Mouse (Mus musculus) hindbrain, embryonic 11.5 days (tissue): ENCODE results near the gene Ltbr. TPM values are rescaled to one million over a fixed set of nuclear protein-coding genes. Genes with fewer than 3 reads are reported as not detected.

Source experiments
- ATAC-seq: fragments of 200-750 bp; cut with Nextera tagmentation; 2 replicates; pipeline ENCODE4 v1.8.0; 2017; ENCODE audit warnings: mild to moderate bottlenecking, moderate TSS enrichment, moderate library complexity; ENCODE audit not compliant: low FRiP score
- DNase-seq: peaks from one replicate; pipeline ENCODE4 v3.0.0-alpha.2; 2015; ENCODE audit warnings: low spot score
- H3K27ac ChIP-seq: fragments of 300-500 bp; sonication (generic); 2 replicates; pipeline ENCODE4 v1.5.1; 2014; ENCODE audit warnings: mild to moderate bottlenecking, low read depth, low read length
- H3K27me3 ChIP-seq: fragments of 300-500 bp; sonication (generic); 2 replicates; pipeline ENCODE4 v1.6.1; 2014; ENCODE audit warnings: mild to moderate bottlenecking, low read length, moderate library complexity, mixed read lengths; ENCODE audit not compliant: control insufficient read depth, insufficient read depth
- H3K36me3 ChIP-seq: fragments of 300-500 bp; sonication (generic); 2 replicates; pipeline ENCODE4 v1.6.1; 2014; ENCODE audit warnings: mild to moderate bottlenecking, low read length, moderate library complexity, mixed read lengths; ENCODE audit not compliant: control insufficient read depth, insufficient read depth
- H3K4me1 ChIP-seq: fragments of 300-500 bp; sonication (generic); replicated peaks from 2 replicates; pipeline ENCODE4 v1.6.1; 2014; ENCODE audit warnings: low read length, mixed read lengths; ENCODE audit not compliant: control insufficient read depth, insufficient read depth
- H3K4me2 ChIP-seq: fragments of 300-500 bp; sonication (generic); replicated peaks from 2 replicates; pipeline ENCODE4 v1.6.1; 2014; ENCODE audit warnings: mild to moderate bottlenecking, low read depth, low read length
- H3K4me3 ChIP-seq: fragments of 300-500 bp; sonication (generic); 2 replicates; pipeline ENCODE4 v1.5.1; 2014; ENCODE audit warnings: low read depth, low read length
- H3K9ac ChIP-seq: fragments of 300-500 bp; sonication (generic); 2 replicates; pipeline ENCODE4 v1.6.1; 2014; ENCODE audit warnings: low read depth, low read length
- H3K9me3 ChIP-seq: fragments of 300-500 bp; sonication (generic); 2 replicates; pipeline ENCODE4 v1.6.1; 2016; ENCODE audit warnings: low read length; ENCODE audit not compliant: control insufficient read depth
- WGBS: fragments of 180-500 bp; shearing (Covaris S2); extraction: QIAGEN DNeasy Blood & Tissue Kit; methylation state at CpG from one replicate; pipeline ENCODE4 v1.1.7; 2014; 5-methylcytosine and 5-hydroxymethylcytosine counted together
- polyA plus RNA-seq: library from polyadenylated mRNA; unstranded; fragments of >200 nt; fragmentation: Nextera tagmentation; extraction: Ambion mirVana; gene quantifications from 2 replicates; pipeline ENCODE4 v1.2.1, GENCODE M21; 2014

The Ltbr gene
- polyA plus RNA-seq, 1 experiment from 2014 or later, result 17.9 TPM

GRCm38 (mm10) chr6:125354352-125355151 lies 40.9 kb upstream of the Ltbr start:
- H3K4me1 ChIP-seq, result 0 out of 2 replicates have a peak, but pooled peaks cover 8% of the 10 kb centered on the region
- no peak overlapping the region for H3K27ac ChIP-seq

DNA sequence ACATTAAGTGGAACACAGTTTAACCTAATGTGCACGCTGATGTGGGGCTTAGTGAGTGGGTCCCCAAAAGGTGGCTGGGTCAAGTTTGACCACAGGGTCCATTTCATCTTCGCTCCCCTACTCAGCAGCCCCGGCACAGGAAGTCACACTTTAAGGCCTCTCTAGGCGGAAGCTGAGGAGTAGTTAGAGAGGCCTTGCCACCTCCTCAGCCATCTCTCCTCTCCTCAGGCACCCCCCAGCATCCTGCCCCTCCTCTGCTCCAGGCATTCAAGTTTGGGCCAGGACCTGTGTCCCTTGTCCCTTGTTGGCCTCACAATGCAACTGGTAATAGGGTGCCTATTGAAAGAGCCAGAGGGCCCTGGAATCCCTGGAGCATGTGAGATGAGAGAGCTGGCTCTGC lies 40.0 kb upstream of the Ltbr start:
- no peak for ATAC-seq
- Histone ChIP-seq H3K36me3 (no peaks in the 10 kb centered on the region), H3K9ac (no peak overlapping the region), H3K4me3 (no peak overlapping the region), H3K9me3 (no peaks in the 10 kb centered on the region), H3K4me1 (peaks cover 8% of the 10 kb centered on the region; the same call in 1 of the 2 replicates), H3K27me3 (no peaks in the 10 kb centered on the region), H3K4me2 (no peak overlapping the region), H3K27ac (no peak overlapping the region)
- WGBS, result 87% methylated on average over 4 of the region's 4 CpGs
- no peak for DNase-seq

More at GRCm38 (mm10) chr6:125354352-125355151, 40.9 kb upstream of the Ltbr start:
- 19% methylated on average over 14 of the region's 14 CpGs for WGBS
- ATAC-seq (no peak), DNase-seq (no peak)
- H3K9ac ChIP-seq, result no peak overlapping the region
- no peaks in the 10 kb centered on the region for H3K36me3 ChIP-seq
- H3K27me3 ChIP-seq, result 0 out of 2 replicates have a peak, but pooled peaks cover 2% of the 10 kb centered on the region
- no peak overlapping the region for H3K4me2 ChIP-seq
- no peak overlapping the region for H3K4me3 ChIP-seq
- no peaks in the 10 kb centered on the region for H3K9me3 ChIP-seq

- no peak overlapping the region for H3K4me2 ChIP-seq
- DNase-seq (no peak), ATAC-seq (no peak)
- no peak overlapping the region for H3K9ac ChIP-seq
- H3K27ac ChIP-seq, result no peak overlapping the region
- 84% methylated on average over 11 of the region's 11 CpGs for WGBS
- no peak overlapping the region for H3K4me3 ChIP-seq
- H3K4me1 ChIP-seq, result peaks cover 8% of the 10 kb centered on the region; the same call in 1 of the 2 replicates
- H3K27me3 ChIP-seq, result no peaks in the 10 kb centered on the region
- H3K9me3 ChIP-seq, result no peaks in the 10 kb centered on the region
- no peaks in the 10 kb centered on the region for H3K36me3 ChIP-seq
These were observed 39.5 kb upstream of the Ltbr start for GRCm38 (mm10) chr6:125353221-125353620.

DNA sequence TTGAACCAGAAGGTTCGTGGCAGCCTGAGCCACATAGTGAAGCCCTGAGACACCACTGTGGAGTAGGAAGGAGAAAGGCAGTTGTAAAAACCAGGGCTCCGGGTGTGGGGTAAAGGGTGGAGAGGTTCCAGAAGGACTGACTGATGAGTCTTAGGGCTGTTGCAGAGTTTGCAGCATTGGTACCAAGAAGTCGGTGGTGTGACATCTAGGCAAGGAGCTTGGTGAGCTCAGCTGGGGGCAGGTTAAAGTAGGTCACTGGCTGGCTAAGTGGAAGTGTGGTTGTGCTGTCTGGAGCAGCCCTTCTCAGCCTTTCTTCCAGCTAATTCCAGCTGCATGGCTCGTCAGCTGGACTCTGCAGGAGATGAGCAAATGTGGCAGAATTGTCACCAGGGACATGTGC lies 39.1 kb upstream of the Ltbr start:
- WGBS, result 46% methylated on average over 4 of the region's 4 CpGs
- H3K9me3 ChIP-seq, result no peaks in the 10 kb centered on the region
- H3K27ac ChIP-seq, result no peak overlapping the region
- DNase-seq (no peak), ATAC-seq (no peak)
- H3K9ac ChIP-seq, result no peak overlapping the region
- peaks cover 8% of the 10 kb centered on the region; the same call in 1 of the 2 replicates for H3K4me1 ChIP-seq
- H3K36me3 ChIP-seq, result no peaks in the 10 kb centered on the region
- H3K4me2 ChIP-seq, result no peak overlapping the region
- H3K27me3 ChIP-seq, result no peaks in the 10 kb centered on the region
- H3K4me3 ChIP-seq, result no peak overlapping the region

GRCm38 (mm10) chr6:125352046-125352384 lies 38.3 kb upstream of the Ltbr start:
- ATAC-seq (no peak), DNase-seq (no peak)
- Histone ChIP-seq H3K9ac (no peak overlapping the region), H3K9me3 (no peaks in the 10 kb centered on the region), H3K4me1 (peaks cover 8% of the 10 kb centered on the region; the same call in 1 of the 2 replicates), H3K4me3 (no peak overlapping the region), H3K27me3 (no peaks in the 10 kb centered on the region), H3K4me2 (no peak overlapping the region), H3K36me3 (no peaks in the 10 kb centered on the region), H3K27ac (no peak overlapping the region)
- 72% methylated on average over 5 of the region's 5 CpGs for WGBS

GRCm38 (mm10) chr6:125351368-125352045 lies 37.8 kb upstream of the Ltbr start:
- WGBS, result 79% methylated on average over 8 of the region's 8 CpGs
- DNase-seq, result no peak

GRCm38 (mm10) chr6:125350995-125351324 lies 37.3 kb upstream of the Ltbr start:
- Histone ChIP-seq H3K27me3 (no peaks in the 10 kb centered on the region), H3K4me3 (peak overlapping the region; percentile 51; the same call in 1 of the 2 replicates), H3K4me2 (peak overlapping the region; percentile 77), H3K9me3 (no peaks in the 10 kb centered on the region), H3K36me3 (no peaks in the 10 kb centered on the region), H3K27ac (no peak overlapping the region), H3K9ac (no peak overlapping the region), H3K4me1 (peaks cover 8% of the 10 kb centered on the region; the same call in 1 of the 2 replicates)
- ATAC-seq, result no peak
- DNase-seq, result no peak
- WGBS, result 79% methylated on average over 2 of the region's 2 CpGs

More at GRCm38 (mm10) chr6:125351368-125352045, 37.8 kb upstream of the Ltbr start:
- Histone ChIP-seq H3K9ac (no peak overlapping the region), H3K4me1 (peaks cover 8% of the 10 kb centered on the region; the same call in 1 of the 2 replicates), H3K4me2 (no peak overlapping the region), H3K9me3 (no peaks in the 10 kb centered on the region), H3K4me3 (no peak overlapping the region), H3K27ac (no peak overlapping the region), H3K36me3 (no peaks in the 10 kb centered on the region), H3K27me3 (no peaks in the 10 kb centered on the region)
- no peak for ATAC-seq

DNA sequence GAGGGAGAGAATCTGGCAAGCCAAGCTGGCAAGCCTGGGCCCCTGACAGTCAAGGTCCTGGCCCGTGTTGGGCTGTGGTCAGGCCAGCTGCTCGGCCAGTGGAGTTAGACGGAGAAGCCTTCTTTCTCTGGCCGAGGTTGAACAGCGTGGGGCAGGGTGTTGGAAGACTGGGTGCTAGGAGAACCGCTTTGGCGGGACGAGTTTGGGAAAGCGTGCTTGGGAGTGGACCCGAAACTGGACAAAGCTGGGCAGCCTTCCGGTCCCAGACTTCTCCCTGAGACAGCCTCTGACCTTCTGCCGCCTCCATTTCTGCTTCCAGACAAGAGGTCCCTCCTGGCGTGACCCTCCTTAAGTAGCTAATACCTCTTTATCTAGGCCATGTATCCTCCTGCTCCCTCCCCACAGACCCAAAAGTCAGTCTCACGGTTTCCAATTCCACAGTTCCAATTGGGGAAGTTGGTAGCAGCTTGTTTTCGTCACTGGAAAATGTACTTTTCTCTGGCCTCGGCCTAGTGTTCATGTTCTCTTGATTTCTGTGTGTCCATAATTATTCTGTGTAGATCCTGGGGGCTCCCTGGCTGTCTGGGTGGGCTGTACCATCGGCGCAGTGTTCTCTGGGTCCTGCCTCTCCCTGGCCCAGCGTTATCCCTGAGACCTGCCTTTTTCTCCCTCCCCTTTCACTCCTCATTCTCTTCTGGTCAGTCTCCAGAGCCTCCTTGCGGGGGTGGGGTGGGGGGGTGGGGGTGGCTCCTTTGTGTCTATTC lies 36.7 kb upstream of the Ltbr start:
- 6% methylated on average over 20 of the region's 20 CpGs for WGBS
- 0 out of 2 replicates have a peak, but pooled peaks have one; percentile 10 for ATAC-seq
- Histone ChIP-seq H3K4me1 (peaks cover 8% of the 10 kb centered on the region; the same call in 1 of the 2 replicates), H3K36me3 (no peaks in the 10 kb centered on the region), H3K4me2 (peak overlapping the region; percentile 77), H3K27me3 (no peaks in the 10 kb centered on the region), H3K9me3 (no peaks in the 10 kb centered on the region), H3K4me3 (peak overlapping the region; percentile 51), H3K9ac (peak overlapping the region; percentile 52), H3K27ac (no peak overlapping the region; the same call in 1 of the 2 replicates)
- peak; percentile 44 for DNase-seq
